Mouse (Mus musculus): Measurements from ENCODE around the gene Pcdh15.

DNA sequence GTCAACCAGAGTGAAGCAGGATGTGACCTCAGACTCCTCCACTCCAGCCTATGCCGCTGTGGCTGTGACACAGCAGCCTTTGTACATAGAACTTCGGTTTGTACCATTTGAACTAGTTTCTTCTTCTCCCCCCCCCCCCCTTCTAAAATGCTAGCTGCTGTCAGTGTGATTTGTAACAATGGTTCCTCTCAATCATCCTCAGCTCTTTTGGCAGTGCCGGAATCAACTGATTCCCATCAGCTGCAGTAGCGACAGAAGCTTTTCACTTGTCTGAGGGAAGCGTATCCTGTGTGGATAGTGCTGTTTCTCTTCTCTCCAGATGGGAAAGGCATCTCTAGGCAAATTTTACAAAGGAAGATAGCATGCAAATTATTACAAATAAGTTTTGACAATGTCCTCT is 12.4 kb upstream of the Pcdh15 start:
- no peak for TF ChIP-seq CTCF (IDR thresholded peaks at IDR 0.05; ENCODE audit: borderline replicate concordance, insufficient read depth, low read length)
- no peak for TF ChIP-seq POLR2A (IDR thresholded peaks at IDR 0.05; ENCODE audit: low read depth, low read length)
